In genomic region chr9:119352060-119352459, GRCm38 (mm10) we compare ENCODE assay signal across 9 mouse cellular contexts. TPM values are rescaled to one million over a fixed set of nuclear protein-coding genes. Genes with fewer than 3 reads are reported as not detected.
DNase-seq lines count a peak whose midpoint lies in the region; ATAC-seq lines count a peak whose summit lies in the region.
"Had no signal": no experiment of that assay in that cellular context is flagged by ENCODE, and none has a peak within 500 bp of the region (broad histone marks: within the 10 kb centered on the region; RNA-seq: fewer than 3 reads in every experiment).

No protein-coding gene starts in this region.

- peak; percentile 76 for DNase-seq in neural tube, embryonic 10.5 days (ENCODE audit: extremely low spot score, low spot score)
- peak; percentile 89 for DNase-seq in embryo, embryonic 10 days (ENCODE audit: low spot score)
- DNase-seq in limb, embryonic 10.5 days (ENCODE audit: low spot score), result peak; percentile 82
- peak; percentile 53 to 80 for DNase-seq in spleen, adult 18-20 months

- peaks cover 37% of the 10 kb centered on the region for H3K36me3 ChIP-seq in neural tube, embryonic 15.5 days
- H3K36me3 ChIP-seq in intestine, embryonic 16.5 days (ENCODE audit: control insufficient read depth, insufficient read depth, low read length), result peaks cover 8% of the 10 kb centered on the region
- peaks cover 42% of the 10 kb centered on the region for H3K36me3 ChIP-seq in limb, embryonic 10.5 days
- peaks cover 36% of the 10 kb centered on the region for H3K36me3 ChIP-seq in midbrain, embryonic 12.5 days

- no peaks in the 10 kb centered on the region for H3K4me1 ChIP-seq in neural tube, embryonic 15.5 days
- no peaks in the 10 kb centered on the region for H3K4me1 ChIP-seq in intestine, embryonic 16.5 days (ENCODE audit: control insufficient read depth, insufficient read depth, low read length)
- H3K4me1 ChIP-seq in limb, embryonic 10.5 days, result no peaks in the 10 kb centered on the region
- no peaks in the 10 kb centered on the region for H3K4me1 ChIP-seq in midbrain, embryonic 12.5 days
- H3K4me1 ChIP-seq: neural tube, embryonic 13.5 days had no signal

- H3K4me3 ChIP-seq in neural tube, embryonic 15.5 days (replicated peaks), result no peak overlapping the region
- H3K4me3 ChIP-seq in intestine, embryonic 16.5 days (ENCODE audit: low read length), result no peak overlapping the region
- H3K4me3 ChIP-seq in limb, embryonic 10.5 days, result no peak overlapping the region
- no peak overlapping the region for H3K4me3 ChIP-seq in midbrain, embryonic 12.5 days
- H3K4me3 ChIP-seq: neural tube, embryonic 13.5 days had no signal

- 25% methylated on average over 4 of the region's 4 CpGs for WGBS in neural tube, embryonic 15.5 days
- 25% methylated on average over 4 of the region's 4 CpGs for WGBS in intestine, embryonic 16.5 days
- WGBS in limb, embryonic 10.5 days, result 19% methylated on average over 4 of the region's 4 CpGs
- WGBS in midbrain, embryonic 12.5 days, result 19% methylated on average over 4 of the region's 4 CpGs

- H3K9me3 ChIP-seq in neural tube, embryonic 15.5 days (replicated peaks), result no peaks in the 10 kb centered on the region
- no peaks in the 10 kb centered on the region for H3K9me3 ChIP-seq in intestine, embryonic 16.5 days (ENCODE audit: control insufficient read depth, low read length)
- no peaks in the 10 kb centered on the region for H3K9me3 ChIP-seq in limb, embryonic 10.5 days (replicated peaks)
- H3K9me3 ChIP-seq in midbrain, embryonic 12.5 days, result no peaks in the 10 kb centered on the region
- H3K9me3 ChIP-seq: neural tube, embryonic 13.5 days had no signal

- H3K27ac ChIP-seq in neural tube, embryonic 15.5 days (replicated peaks), result no peak overlapping the region
- H3K27ac ChIP-seq in intestine, embryonic 16.5 days (ENCODE audit: low read length), result no peak overlapping the region
- no peak overlapping the region for H3K27ac ChIP-seq in limb, embryonic 10.5 days
- no peak overlapping the region for H3K27ac ChIP-seq in midbrain, embryonic 12.5 days (replicated peaks)
- H3K27ac ChIP-seq: neural tube, embryonic 13.5 days had no signal

- H3K27me3 ChIP-seq in neural tube, embryonic 15.5 days (replicated peaks), result no peaks in the 10 kb centered on the region
- no peaks in the 10 kb centered on the region for H3K27me3 ChIP-seq in intestine, embryonic 16.5 days (replicated peaks; ENCODE audit: control insufficient read depth, insufficient read depth, low read length)
- H3K27me3 ChIP-seq in limb, embryonic 10.5 days (ENCODE audit: low read depth, poor library complexity, severe bottlenecking), result no peaks in the 10 kb centered on the region
- no peaks in the 10 kb centered on the region for H3K27me3 ChIP-seq in midbrain, embryonic 12.5 days
- H3K27me3 ChIP-seq: neural tube, embryonic 13.5 days had no signal

- H3K9ac ChIP-seq in neural tube, embryonic 15.5 days (replicated peaks), result no peak overlapping the region
- H3K9ac ChIP-seq in intestine, embryonic 16.5 days (ENCODE audit: low read depth, low read length), result no peak overlapping the region
- no peak overlapping the region for H3K9ac ChIP-seq in midbrain, embryonic 12.5 days (replicated peaks)
- H3K9ac ChIP-seq: neural tube, embryonic 13.5 days had no signal

- no peak overlapping the region for H3K4me2 ChIP-seq in neural tube, embryonic 15.5 days
- H3K4me2 ChIP-seq in intestine, embryonic 16.5 days (ENCODE audit: low read depth, low read length), result no peak overlapping the region
- H3K4me2 ChIP-seq in midbrain, embryonic 12.5 days (replicated peaks), result no peak overlapping the region
- H3K4me2 ChIP-seq: neural tube, embryonic 13.5 days had no signal

- ATAC-seq in neural tube, embryonic 15.5 days (ENCODE audit: low FRiP score), result no peak; the same call in 1 of the 2 replicates
- ATAC-seq in granulocyte monocyte progenitor cell, adult 5-6 weeks (replicated peaks; ENCODE audit: poor library complexity, severe bottlenecking), result peak; percentile 97
- peak; percentile 76 for ATAC-seq in intestine, embryonic 16.5 days
- peak; percentile 86 for ATAC-seq in midbrain, embryonic 12.5 days (ENCODE audit: low FRiP score, low read depth)

RNA-seq across cellular contexts. Expression of gene Xylb, which starts 5.1 kb away (rescaled TPM):
- 2.8 and 3.0 TPM in 2 replicates for polyA plus RNA-seq in neural tube, embryonic 15.5 days (2015; fragmentation: Nextera tagmentation; extraction: Ambion mirVana)
- 4.4 and 7.4 TPM in 2 replicates for total RNA-seq in granulocyte monocyte progenitor cell, adult 5-6 weeks (2014; fragmentation: Nextera tagmentation)
- 2.8 and 4.1 TPM in 2 replicates for total RNA-seq in granulocyte monocyte progenitor cell, adult 5-6 weeks (2017)
- polyA plus RNA-seq in intestine, embryonic 16.5 days (2015; fragmentation: Nextera tagmentation; extraction: Ambion mirVana), result 17.4 and 18.5 TPM in 2 replicates
- 11.4 and 12.8 TPM in 2 replicates for polyA plus RNA-seq in limb, embryonic 10.5 days (2016; fragmentation: Nextera tagmentation; extraction: Ambion mirVana)
- 5.0 and 5.7 TPM in 2 replicates for polyA plus RNA-seq in midbrain, embryonic 12.5 days (2016; fragmentation: Nextera tagmentation; extraction: Ambion mirVana)

RNA-seq across cellular contexts. Expression of gene Myd88, which starts 10.8 kb away (rescaled TPM):
- 6.2 and 13.1 TPM in 2 replicates for polyA plus RNA-seq in neural tube, embryonic 15.5 days (2015; fragmentation: Nextera tagmentation; extraction: Ambion mirVana)
- total RNA-seq in granulocyte monocyte progenitor cell, adult 5-6 weeks (2014; fragmentation: Nextera tagmentation), result 31.1 and 47.6 TPM in 2 replicates
- total RNA-seq in granulocyte monocyte progenitor cell, adult 5-6 weeks (2017), result 16.4 and 24.2 TPM in 2 replicates
- polyA plus RNA-seq in intestine, embryonic 16.5 days (2015; fragmentation: Nextera tagmentation; extraction: Ambion mirVana), result 35.0 and 36.3 TPM in 2 replicates
- 7.6 and 9.2 TPM in 2 replicates for polyA plus RNA-seq in limb, embryonic 10.5 days (2016; fragmentation: Nextera tagmentation; extraction: Ambion mirVana)
- polyA plus RNA-seq in midbrain, embryonic 12.5 days (2016; fragmentation: Nextera tagmentation; extraction: Ambion mirVana), result 5.7 and 6.2 TPM in 2 replicates

RNA-seq across cellular contexts. Expression of gene Acaa1a, which starts 12.6 kb away (rescaled TPM):
- polyA plus RNA-seq in neural tube, embryonic 15.5 days (2015; fragmentation: Nextera tagmentation; extraction: Ambion mirVana), result 123 and 128 TPM in 2 replicates
- 26.4 and 40.6 TPM in 2 replicates for total RNA-seq in granulocyte monocyte progenitor cell, adult 5-6 weeks (2014; fragmentation: Nextera tagmentation)
- total RNA-seq in granulocyte monocyte progenitor cell, adult 5-6 weeks (2017), result 21.2 and 26.2 TPM in 2 replicates
- 114 and 116 TPM in 2 replicates for polyA plus RNA-seq in intestine, embryonic 16.5 days (2015; fragmentation: Nextera tagmentation; extraction: Ambion mirVana)
- polyA plus RNA-seq in limb, embryonic 10.5 days (2016; fragmentation: Nextera tagmentation; extraction: Ambion mirVana), result 71.6 and 78.2 TPM in 2 replicates
- 79.1 and 82.2 TPM in 2 replicates for polyA plus RNA-seq in midbrain, embryonic 12.5 days (2016; fragmentation: Nextera tagmentation; extraction: Ambion mirVana)

RNA-seq across cellular contexts. Expression of gene Slc22a14, which starts 13.3 kb away (rescaled TPM):
- not detected in 2 replicates for polyA plus RNA-seq in neural tube, embryonic 15.5 days (2015; fragmentation: Nextera tagmentation; extraction: Ambion mirVana)
- total RNA-seq in granulocyte monocyte progenitor cell, adult 5-6 weeks (2014; fragmentation: Nextera tagmentation), result not detected in 2 replicates
- total RNA-seq in granulocyte monocyte progenitor cell, adult 5-6 weeks (2017), result not detected in 2 replicates
- 0.10 and 0.16 TPM in 2 replicates for polyA plus RNA-seq in intestine, embryonic 16.5 days (2015; fragmentation: Nextera tagmentation; extraction: Ambion mirVana)
- polyA plus RNA-seq in limb, embryonic 10.5 days (2016; fragmentation: Nextera tagmentation; extraction: Ambion mirVana), result not detected in 2 replicates
- not detected in 2 replicates for polyA plus RNA-seq in midbrain, embryonic 12.5 days (2016; fragmentation: Nextera tagmentation; extraction: Ambion mirVana)
- polyA plus RNA-seq: neural tube, embryonic 13.5 days had no signal

RNA-seq across cellular contexts. Expression of gene Oxsr1, which starts 29.8 kb away (rescaled TPM):
- 12.2 and 13.0 TPM in 2 replicates for polyA plus RNA-seq in neural tube, embryonic 15.5 days (2015; fragmentation: Nextera tagmentation; extraction: Ambion mirVana)
- 27.5 and 28.0 TPM in 2 replicates for total RNA-seq in granulocyte monocyte progenitor cell, adult 5-6 weeks (2014; fragmentation: Nextera tagmentation)
- total RNA-seq in granulocyte monocyte progenitor cell, adult 5-6 weeks (2017), result 28.7 and 30.5 TPM in 2 replicates
- polyA plus RNA-seq in intestine, embryonic 16.5 days (2015; fragmentation: Nextera tagmentation; extraction: Ambion mirVana), result 9.1 and 9.5 TPM in 2 replicates
- 11.9 and 12.1 TPM in 2 replicates for polyA plus RNA-seq in limb, embryonic 10.5 days (2016; fragmentation: Nextera tagmentation; extraction: Ambion mirVana)
- polyA plus RNA-seq in midbrain, embryonic 12.5 days (2016; fragmentation: Nextera tagmentation; extraction: Ambion mirVana), result 20.9 and 24.1 TPM in 2 replicates
